16 mouse cellular contexts compared by ENCODE assay signal in the genomic region with DNA sequence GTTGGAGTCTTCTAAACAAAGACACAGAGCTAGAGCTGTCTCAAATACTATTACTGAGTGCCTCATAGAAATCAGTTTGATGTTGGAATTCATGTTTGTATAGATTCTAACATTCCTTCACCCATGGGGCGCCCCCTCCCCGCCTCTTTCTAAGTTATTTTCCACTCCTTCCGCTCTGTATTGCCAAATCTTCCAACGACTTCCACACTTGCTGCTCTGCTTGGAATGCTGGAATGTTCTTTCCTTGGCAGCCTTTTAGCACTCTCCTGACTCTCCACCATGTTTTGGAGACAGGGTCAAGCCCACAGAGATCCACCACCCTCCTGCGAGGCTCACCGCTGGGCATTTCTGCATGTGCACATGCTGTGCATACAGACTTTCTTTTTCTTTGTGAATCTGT. TPM values are rescaled to one million over a fixed set of nuclear protein-coding genes. Genes with fewer than 3 reads are reported as not detected.
A peak's percentile ranks its signal among the peaks of the same experiment; 100 is the strongest.
DNase-seq lines count a peak whose midpoint lies in the region; ATAC-seq and TF ChIP-seq lines count a peak whose summit lies in the region.
"Had no signal": no experiment of that assay in that cellular context is flagged by ENCODE, and none has a peak within 500 bp of the region (broad histone marks: within the 10 kb centered on the region; RNA-seq: fewer than 3 reads in every experiment).

No protein-coding gene starts in this region.

- H3K4me3 ChIP-seq in stomach, embryonic 16.5 days (replicated peaks; ENCODE audit: low read length): no peak overlapping the region
- no peak overlapping the region for H3K4me3 ChIP-seq in stomach, postnatal 0 days (ENCODE audit: low read depth, low read length)
- H3K4me3 ChIP-seq in intestine, postnatal 0 days (ENCODE audit: low read depth, low read length): no peak overlapping the region
- H3K4me3 ChIP-seq in small intestine, adult 2 months (ENCODE audit: low read depth, low read length): no peak overlapping the region
- no peak overlapping the region for H3K4me3 ChIP-seq in hindbrain, embryonic 10.5 days
- H3K4me3 ChIP-seq: hindbrain, embryonic 13.5 days; liver, embryonic 13.5 days had no signal

- TF ChIP-seq CTCF in stomach, postnatal 0 days (IDR thresholded peaks at IDR 0.05; ENCODE audit: low read depth): no peak
- TF ChIP-seq CTCF in intestine, postnatal 0 days (IDR thresholded peaks at IDR 0.05; ENCODE audit: low read depth): no peak
- TF ChIP-seq CTCF in small intestine, adult 2 months (IDR thresholded peaks at IDR 0.05; ENCODE audit: extremely low read depth, insufficient read length, insufficient replicate concordance, low read depth, low read length): no peak

- H3K9me3 ChIP-seq in stomach, embryonic 16.5 days (replicated peaks; ENCODE audit: control insufficient read depth, low read length): no peaks in the 10 kb centered on the region
- H3K9me3 ChIP-seq in stomach, postnatal 0 days (ENCODE audit: control insufficient read depth, low read length): no peaks in the 10 kb centered on the region
- no peaks in the 10 kb centered on the region for H3K9me3 ChIP-seq in intestine, postnatal 0 days (ENCODE audit: control insufficient read depth)
- H3K9me3 ChIP-seq in hindbrain, embryonic 10.5 days: no peaks in the 10 kb centered on the region
- H3K9me3 ChIP-seq: G1E; hindbrain, embryonic 13.5 days; liver, embryonic 13.5 days had no signal

- no peak for TF ChIP-seq POLR2A in small intestine, adult 2 months (IDR thresholded peaks at IDR 0.05; ENCODE audit: low read depth, low read length)

- DNase-seq in heart, adult 9 months (ENCODE audit: low spot score in 2 of 2): peak; percentile 28 to 40
- DNase-seq in heart, postnatal 14 days: no peak
- DNase-seq in stomach, postnatal 0 days (ENCODE audit: low spot score): no peak
- DNase-seq in embryo, embryonic 9.5 days (ENCODE audit: extremely low spot score): no peak
- no peak for DNase-seq in hindbrain, embryonic 10.5 days (ENCODE audit: low spot score)
- DNase-seq: cerebellum, adult 18-20 months; kidney, adult 8-10 months; left cerebral cortex, postnatal 4 days; liver, embryonic 13.5 days; right cerebral cortex, postnatal 25 days had no signal

- TF ChIP-seq EP300 in stomach, postnatal 0 days (optimal IDR thresholded peaks at IDR 0.05): no peak

- peak overlapping the region; percentile 26; the same call in 1 of the 2 replicates for H3K27ac ChIP-seq in stomach, embryonic 16.5 days (ENCODE audit: low read length)
- H3K27ac ChIP-seq in stomach, postnatal 0 days (replicated peaks): no peak overlapping the region
- peak overlapping the region; percentile 88 for H3K27ac ChIP-seq in intestine, postnatal 0 days (ENCODE audit: low read depth, low read length)
- peak overlapping the region; percentile 65 for H3K27ac ChIP-seq in small intestine, adult 2 months (ENCODE audit: insufficient read depth, low read depth, low read length)
- H3K27ac ChIP-seq in hindbrain, embryonic 10.5 days: no peak overlapping the region
- H3K27ac ChIP-seq: hindbrain, embryonic 13.5 days; liver, embryonic 13.5 days had no signal

- no peak for ATAC-seq in stomach, embryonic 16.5 days (ENCODE audit: insufficient read depth, low FRiP score)
- no peak for ATAC-seq in stomach, postnatal 0 days (ENCODE audit: low FRiP score, low TSS enrichment)
- ATAC-seq in intestine, postnatal 0 days: 0 out of 2 replicates have a peak, but pooled peaks have one; percentile 2

- H3K4me1 ChIP-seq in stomach, embryonic 16.5 days (ENCODE audit: control insufficient read depth, insufficient read depth, low read length): peaks cover 4% of the 10 kb centered on the region; the same call in 1 of the 2 replicates
- no peaks in the 10 kb centered on the region for H3K4me1 ChIP-seq in stomach, postnatal 0 days (replicated peaks; ENCODE audit: control insufficient read depth, insufficient read depth)
- peaks cover 16% of the 10 kb centered on the region; the same call in 1 of the 2 replicates for H3K4me1 ChIP-seq in intestine, postnatal 0 days (replicated peaks; ENCODE audit: control insufficient read depth, insufficient read depth, low read length)
- H3K4me1 ChIP-seq in small intestine, adult 2 months (ENCODE audit: control insufficient read depth, insufficient read depth, insufficient read length, low read length): peaks cover 11% of the 10 kb centered on the region
- H3K4me1 ChIP-seq in hindbrain, embryonic 10.5 days (replicated peaks): peaks cover 3% of the 10 kb centered on the region; the same call in 1 of the 2 replicates
- H3K4me1 ChIP-seq: hindbrain, embryonic 13.5 days; liver, embryonic 13.5 days had no signal

- no peaks in the 10 kb centered on the region for H3K36me3 ChIP-seq in stomach, embryonic 16.5 days (ENCODE audit: control insufficient read depth, insufficient read depth, low read length)
- H3K36me3 ChIP-seq in stomach, postnatal 0 days (ENCODE audit: control insufficient read depth, insufficient read depth, low read length): no peaks in the 10 kb centered on the region
- H3K36me3 ChIP-seq in intestine, postnatal 0 days (ENCODE audit: control insufficient read depth, insufficient read depth): no peaks in the 10 kb centered on the region
- H3K36me3 ChIP-seq in small intestine, adult 2 months (ENCODE audit: control insufficient read depth, insufficient read depth, low read length): no peaks in the 10 kb centered on the region
- no peaks in the 10 kb centered on the region for H3K36me3 ChIP-seq in hindbrain, embryonic 10.5 days
- H3K36me3 ChIP-seq: G1E; hindbrain, embryonic 13.5 days; liver, embryonic 13.5 days had no signal

- no peaks in the 10 kb centered on the region for H3K27me3 ChIP-seq in stomach, embryonic 16.5 days (ENCODE audit: control insufficient read depth, insufficient read depth, low read length)
- H3K27me3 ChIP-seq in stomach, postnatal 0 days (ENCODE audit: control insufficient read depth, insufficient read depth, low read length): no peaks in the 10 kb centered on the region
- H3K27me3 ChIP-seq in intestine, postnatal 0 days (replicated peaks; ENCODE audit: control insufficient read depth, insufficient read depth, low read length): no peaks in the 10 kb centered on the region
- H3K27me3 ChIP-seq in small intestine, adult 2 months (ENCODE audit: control insufficient read depth, insufficient read depth, low read length): no peaks in the 10 kb centered on the region
- H3K27me3 ChIP-seq in hindbrain, embryonic 10.5 days (ENCODE audit: insufficient read depth, poor library complexity, severe bottlenecking): no peaks in the 10 kb centered on the region
- H3K27me3 ChIP-seq: hindbrain, embryonic 13.5 days had no signal

- intact Hi-C loops in heart, postnatal 14 days (cut with DNase I): loop anchor here (5.0 kb wide), 1 partner anchor 55 kb away; no protein-coding TSS in a partner anchor

- no peak overlapping the region for H3K9ac ChIP-seq in stomach, embryonic 16.5 days (ENCODE audit: low read length)
- no peak overlapping the region for H3K9ac ChIP-seq in stomach, postnatal 0 days (ENCODE audit: low read length)
- H3K9ac ChIP-seq in intestine, postnatal 0 days (ENCODE audit: low read depth, low read length): no peak overlapping the region
- H3K9ac ChIP-seq: hindbrain, embryonic 13.5 days; liver, embryonic 13.5 days had no signal

- 59% methylated on average over 6 of the region's 6 CpGs for WGBS in stomach, embryonic 16.5 days
- 55% methylated on average over 6 of the region's 6 CpGs for WGBS in stomach, postnatal 0 days
- 61% methylated on average over 6 of the region's 6 CpGs for WGBS in intestine, postnatal 0 days
- 62% methylated on average over 6 of the region's 6 CpGs for WGBS in small intestine, adult 2 months
- 83% methylated on average over 6 of the region's 6 CpGs for WGBS in hindbrain, embryonic 10.5 days

- no peak overlapping the region for H3K4me2 ChIP-seq in stomach, embryonic 16.5 days (ENCODE audit: low read depth, low read length)
- H3K4me2 ChIP-seq in stomach, postnatal 0 days (replicated peaks; ENCODE audit: low read depth): no peak overlapping the region
- H3K4me2 ChIP-seq in intestine, postnatal 0 days (replicated peaks; ENCODE audit: low read depth): peak overlapping the region; percentile 3; the same call in 1 of the 2 replicates
- H3K4me2 ChIP-seq: hindbrain, embryonic 13.5 days; liver, embryonic 13.5 days; midbrain, embryonic 11.5 days had no signal

RNA-seq across cellular contexts. Expression of gene Pik3c2a, which starts 14.1 kb away (rescaled TPM):
- total RNA-seq in heart, postnatal 14 days (2021): 10 to 100 TPM; 23.4 to 25.9 TPM
- polyA plus RNA-seq in stomach, embryonic 16.5 days (2015; fragmentation: Nextera tagmentation; extraction: Ambion mirVana): 28.7 and 29.3 TPM in 2 replicates
- 12.0 and 12.1 TPM in 2 replicates for polyA plus RNA-seq in stomach, postnatal 0 days (2015; fragmentation: Nextera tagmentation; extraction: Ambion mirVana)
- polyA plus RNA-seq in intestine, postnatal 0 days (2015; fragmentation: Nextera tagmentation; extraction: Ambion mirVana): 21.5 and 26.4 TPM in 2 replicates
- polyA plus RNA-seq in small intestine, adult 2 months (2012; rRNA removed): 1.4 and 1.6 TPM in 2 replicates
- 22.5 and 28.4 TPM in 2 replicates for polyA plus RNA-seq in hindbrain, embryonic 10.5 days (2016; fragmentation: Nextera tagmentation; extraction: Ambion mirVana)

RNA-seq across cellular contexts. Expression of gene Nucb2, which starts 46.8 kb away (rescaled TPM):
- 10 to 100 TPM in 1 of 2 experiments, 1 to 10 TPM in 1; 8.7 to 10.8 TPM for total RNA-seq in heart, postnatal 14 days (2021)
- 36.4 and 40.2 TPM in 2 replicates for polyA plus RNA-seq in stomach, embryonic 16.5 days (2015; fragmentation: Nextera tagmentation; extraction: Ambion mirVana)
- 45.5 and 46.2 TPM in 2 replicates for polyA plus RNA-seq in stomach, postnatal 0 days (2015; fragmentation: Nextera tagmentation; extraction: Ambion mirVana)
- polyA plus RNA-seq in intestine, postnatal 0 days (2015; fragmentation: Nextera tagmentation; extraction: Ambion mirVana): 9.5 and 10.2 TPM in 2 replicates
- polyA plus RNA-seq in small intestine, adult 2 months (2012; rRNA removed): 1.1 TPM in 2 replicates
- 9.9 and 12.0 TPM in 2 replicates for polyA plus RNA-seq in hindbrain, embryonic 10.5 days (2016; fragmentation: Nextera tagmentation; extraction: Ambion mirVana)

Comparison
In these comparisons a context has a peak if more than half of its experiments do, and no peak if none do; other contexts are left out.
1. DNase-seq: peak in heart, adult 9 months (2 of 2); none in heart, postnatal 14 days (0 of 2), stomach, postnatal 0 days (single experiment), embryo, embryonic 9.5 days (single experiment) and hindbrain, embryonic 10.5 days (single experiment).
2. H3K27ac ChIP-seq: peak in stomach, embryonic 16.5 days (single experiment), intestine, postnatal 0 days (single experiment) and small intestine, adult 2 months (single experiment); none in stomach, postnatal 0 days (single experiment) and hindbrain, embryonic 10.5 days (single experiment).